Mouse (Mus musculus) hindlimb bud, embryonic 11.5 days (tissue): ENCODE measurements around the gene Ccn1.

Experiments
- DNase-seq: peaks from one replicate; pipeline ENCODE4 v3.0.0-alpha.2; 2012; ENCODE audit warnings: low read depth, low spot score; ENCODE audit errors: extremely low spot score

The Ccn1 gene

DNA sequence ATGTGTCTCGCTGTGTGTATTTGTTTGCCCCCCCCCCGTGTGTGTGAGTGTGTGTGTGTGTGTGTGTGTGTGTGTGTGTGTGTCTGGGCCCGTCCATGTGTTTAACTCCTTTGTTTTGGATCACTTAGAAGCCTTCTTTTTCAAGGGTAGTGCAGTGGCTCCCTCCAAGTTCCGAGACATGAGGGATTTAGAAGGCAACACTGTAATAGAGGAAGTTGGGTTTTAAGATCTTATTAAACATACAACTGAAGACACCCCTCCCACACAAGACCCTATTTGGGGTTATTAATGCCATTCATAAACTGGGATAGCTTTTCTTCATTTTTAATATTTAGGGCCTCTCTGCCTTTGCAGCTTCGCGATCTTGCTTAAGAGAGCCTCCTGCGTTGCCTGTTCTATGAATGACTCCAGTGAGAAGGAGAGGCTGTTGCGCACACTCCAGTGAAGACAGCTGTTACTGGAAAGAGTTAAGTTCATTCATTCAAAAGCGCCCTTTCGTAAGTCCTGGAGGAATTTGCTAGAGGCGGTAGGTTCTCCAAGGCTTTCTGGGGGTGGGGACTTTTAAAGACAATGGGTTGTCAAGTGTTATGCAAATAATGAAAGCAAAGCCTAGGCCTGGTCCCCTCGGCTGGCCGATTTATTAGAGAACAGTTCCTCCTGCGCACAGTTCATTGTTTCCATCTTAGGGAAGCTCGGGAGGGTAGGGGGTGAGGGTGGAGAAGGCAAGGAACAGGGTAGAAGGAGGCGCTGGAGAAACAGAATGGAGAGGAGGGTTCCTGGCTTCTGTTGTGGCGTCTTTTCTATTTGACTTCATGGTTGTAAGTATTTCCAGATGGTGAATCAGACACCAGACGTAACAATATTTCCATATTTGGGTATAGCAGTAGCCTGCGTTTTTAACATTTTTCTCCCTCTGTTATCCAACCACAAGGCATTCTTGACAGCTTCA lies 1.5 kb upstream of the Ccn1 start:
- no peak for DNase-seq

DNA sequence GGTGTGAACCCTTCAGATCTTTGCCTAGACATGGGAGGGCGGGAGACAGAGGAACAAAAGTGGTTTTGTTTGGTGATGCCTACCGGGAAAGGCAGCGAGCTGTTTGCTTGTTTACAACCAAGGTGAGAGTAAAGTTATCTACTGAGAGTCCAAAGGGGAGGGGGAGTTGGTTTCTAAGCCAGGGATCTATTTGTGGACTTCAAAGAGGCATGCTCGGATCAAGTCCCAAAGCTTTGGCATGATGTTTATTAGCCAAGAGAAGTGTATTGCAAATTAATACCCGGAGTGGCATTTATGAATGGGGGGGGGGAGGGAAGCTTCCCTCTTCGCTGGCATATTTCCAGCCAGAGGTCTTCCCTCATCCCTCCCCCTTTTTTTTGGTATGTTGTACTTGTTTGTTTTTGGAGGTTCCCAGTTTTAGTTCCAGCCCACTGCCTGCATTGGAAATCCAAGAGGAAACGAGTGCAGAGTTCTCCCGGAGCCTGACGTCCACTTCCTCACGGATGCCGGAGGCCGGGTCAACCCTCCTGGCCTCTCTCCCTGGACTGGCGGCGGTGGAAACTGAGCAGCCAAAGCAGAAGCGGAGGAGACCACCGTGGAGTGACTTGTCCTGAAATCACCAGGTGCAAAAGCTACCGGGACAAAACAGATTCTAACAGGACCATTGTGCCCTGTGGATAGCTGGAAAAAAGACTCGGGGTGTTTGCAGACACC lies 674 bp upstream of the Ccn1 start:
- no peak for DNase-seq

DNA sequence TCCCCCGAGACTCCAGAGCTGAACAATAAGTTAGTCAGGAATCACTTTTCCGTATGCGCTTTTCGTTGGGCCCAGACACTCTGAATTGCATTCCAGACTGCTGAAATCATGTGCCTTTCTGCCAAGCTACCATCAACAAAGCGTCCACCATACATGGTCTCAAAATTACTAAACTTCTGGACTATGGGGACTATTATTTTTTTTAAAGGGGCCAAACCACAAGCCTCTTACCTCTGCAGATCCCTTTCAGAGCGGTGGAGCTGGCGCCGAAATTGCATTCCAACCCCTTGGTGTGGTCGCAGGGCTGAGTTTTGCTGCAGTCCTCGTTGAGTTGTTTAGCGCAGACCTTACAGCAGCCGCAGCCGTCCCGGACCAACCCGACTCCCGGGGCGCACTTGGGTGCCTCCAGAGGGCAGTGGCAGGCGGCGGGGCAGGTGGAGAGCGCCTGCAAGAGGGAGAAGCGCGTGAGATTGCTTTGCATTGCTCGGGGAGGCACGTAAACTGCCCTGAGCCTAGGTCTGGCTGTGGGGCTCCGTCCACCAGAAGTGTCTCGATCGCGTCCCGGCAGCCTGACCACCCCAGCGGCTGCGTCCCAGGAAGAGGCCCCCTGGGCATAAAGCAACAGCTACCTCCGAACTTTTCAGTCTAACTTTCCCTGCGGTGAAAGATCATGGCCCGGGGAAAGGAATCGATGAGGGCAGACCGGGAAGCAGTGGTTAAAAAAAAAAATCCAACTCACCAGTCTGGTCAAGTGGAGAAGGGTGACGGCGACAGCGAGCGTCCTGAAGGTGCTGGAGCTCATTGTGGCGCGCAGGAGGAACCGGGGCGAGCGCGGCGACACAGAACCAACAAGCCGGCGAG lies 560 bp downstream of the Ccn1 start:
- DNase-seq = no peak

DNA sequence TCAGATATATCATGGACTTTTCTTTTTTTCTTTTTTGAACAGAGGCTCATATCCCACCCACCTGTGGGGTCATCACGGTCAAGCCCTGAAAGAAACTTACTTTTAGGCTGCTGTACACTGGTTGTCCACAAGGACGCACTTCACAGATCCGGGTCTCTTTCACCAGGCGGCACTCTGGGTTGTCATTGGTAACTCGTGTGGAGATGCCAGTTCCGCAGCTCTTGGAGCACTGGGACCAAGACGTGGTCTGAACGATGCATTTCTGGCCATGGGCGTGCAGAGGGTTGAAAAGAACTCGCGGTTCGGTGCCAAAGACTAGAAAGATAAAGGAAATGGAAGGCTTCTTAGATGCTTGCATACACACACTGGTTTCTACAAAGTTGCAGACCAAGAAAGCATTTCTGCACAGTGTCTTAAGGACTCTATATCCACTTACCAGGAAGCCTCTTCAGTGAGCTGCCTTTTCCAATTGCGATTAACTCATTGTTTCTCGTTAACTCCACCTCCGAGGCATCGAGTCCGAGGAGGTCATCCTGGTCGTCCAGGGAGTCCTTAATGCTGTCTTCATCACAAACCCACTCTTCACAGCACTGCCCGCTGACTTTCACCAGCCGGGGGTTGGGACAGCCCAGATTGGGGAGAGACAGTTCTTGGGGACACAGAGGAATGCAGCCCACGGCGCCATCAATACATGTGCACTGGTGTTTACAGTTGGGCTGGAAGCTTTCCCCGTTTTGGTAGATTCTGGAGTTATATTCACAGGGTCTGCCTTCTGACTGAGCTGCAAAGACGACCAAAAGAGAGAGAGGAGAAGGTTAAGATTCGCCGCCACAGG lies 1.5 kb downstream of the Ccn1 start:
- DNase-seq = no peak

DNA sequence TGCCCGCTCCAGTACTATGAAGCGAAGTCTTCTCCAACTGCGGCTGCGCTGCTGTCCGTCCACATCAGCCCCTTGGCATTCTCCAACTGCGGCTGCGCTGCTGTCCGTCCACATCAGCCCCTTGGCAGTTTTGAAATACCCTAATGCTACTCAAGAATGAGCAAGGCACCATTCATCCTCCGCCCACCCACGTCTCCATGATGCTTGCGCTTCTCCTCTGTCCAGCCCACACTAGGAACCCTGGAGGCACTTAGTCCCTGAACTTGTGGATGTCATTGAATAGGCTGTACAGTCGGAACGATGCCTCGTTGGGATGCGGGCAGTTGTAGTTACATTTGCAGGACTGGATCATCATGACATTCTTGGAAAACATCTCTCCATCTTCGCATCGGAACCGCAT lies 2.4 kb downstream of the Ccn1 start:
- DNase-seq = no peak

DNA sequence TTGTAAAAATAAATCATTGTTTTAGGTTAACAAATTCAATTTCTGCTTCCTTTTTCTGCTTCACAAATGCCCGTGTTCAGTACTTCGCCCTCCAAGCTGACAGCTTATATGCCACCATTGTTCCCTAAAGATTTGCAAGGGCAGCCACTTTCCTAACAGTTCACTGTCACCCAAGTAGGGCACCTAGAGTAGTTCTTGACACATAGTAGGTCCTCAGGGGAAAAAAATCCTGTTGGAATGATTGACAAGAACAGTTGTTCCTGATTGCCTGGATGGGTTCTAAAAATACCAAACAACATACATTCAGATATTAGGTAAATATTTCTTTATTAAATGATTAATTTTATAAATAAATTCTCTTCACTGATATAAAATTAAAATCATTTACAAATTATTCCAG lies 3.1 kb downstream of the Ccn1 start:
- no peak for DNase-seq

DNA sequence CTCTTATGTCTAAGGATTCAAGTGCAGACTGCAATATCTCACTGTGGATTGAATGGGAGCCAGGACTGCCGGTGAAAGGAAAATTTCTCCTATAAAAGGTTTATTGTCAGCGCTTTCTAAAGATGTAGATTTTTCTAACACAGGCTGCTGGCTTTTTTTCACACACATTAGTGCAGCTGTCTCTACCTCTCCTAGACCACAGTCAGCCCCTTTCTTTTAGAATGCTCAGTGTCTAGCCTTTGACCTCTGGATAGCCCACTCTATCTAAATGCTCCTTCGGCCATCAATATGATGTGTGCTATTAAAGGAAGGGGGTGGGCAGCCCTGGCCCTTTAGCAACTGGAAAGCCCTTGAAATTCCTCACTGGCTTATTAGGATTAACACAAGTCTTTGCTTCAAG lies 3.8 kb downstream of the Ccn1 start:
- no peak for DNase-seq

DNA sequence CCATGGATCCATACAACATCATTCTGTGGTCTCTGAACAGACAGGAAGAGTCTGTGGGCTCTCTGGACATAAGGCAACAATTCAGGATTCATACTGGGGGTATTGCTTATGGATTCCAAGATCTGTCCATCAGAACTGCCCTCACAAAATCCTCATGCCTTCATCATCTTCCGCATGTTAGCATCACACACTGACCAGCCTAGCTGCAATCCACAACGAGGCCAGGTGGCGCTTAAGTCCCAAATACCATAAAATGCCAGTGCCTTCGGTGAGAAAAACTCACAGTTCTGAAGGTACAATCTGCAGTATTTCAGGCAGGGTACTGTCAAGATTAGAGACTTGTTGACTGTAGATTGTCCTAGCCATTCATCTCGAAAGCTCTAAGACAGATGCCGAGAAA lies 4.3 kb downstream of the Ccn1 start:
- DNase-seq = no peak

DNA sequence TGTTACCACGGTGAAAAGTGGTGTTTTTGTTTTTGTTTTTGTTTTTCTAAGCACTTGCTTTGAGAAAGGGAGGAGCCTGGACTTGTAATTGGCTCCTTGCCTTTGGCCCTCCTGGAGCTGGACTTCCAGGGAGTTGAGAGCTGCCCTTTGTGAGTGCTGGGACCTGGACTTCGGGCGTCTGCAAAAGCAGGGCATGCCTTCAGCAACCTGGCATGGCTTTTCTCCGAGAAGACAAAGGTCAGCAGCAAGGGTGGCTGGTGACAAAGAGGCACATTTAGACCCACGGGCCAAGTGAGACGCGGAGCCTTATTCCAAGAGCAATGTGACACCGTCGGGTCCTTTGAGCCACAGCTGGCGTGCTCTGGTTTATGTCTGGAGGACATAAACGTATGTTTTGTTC lies 6.9 kb downstream of the Ccn1 start:
- DNase-seq = no peak

DNA sequence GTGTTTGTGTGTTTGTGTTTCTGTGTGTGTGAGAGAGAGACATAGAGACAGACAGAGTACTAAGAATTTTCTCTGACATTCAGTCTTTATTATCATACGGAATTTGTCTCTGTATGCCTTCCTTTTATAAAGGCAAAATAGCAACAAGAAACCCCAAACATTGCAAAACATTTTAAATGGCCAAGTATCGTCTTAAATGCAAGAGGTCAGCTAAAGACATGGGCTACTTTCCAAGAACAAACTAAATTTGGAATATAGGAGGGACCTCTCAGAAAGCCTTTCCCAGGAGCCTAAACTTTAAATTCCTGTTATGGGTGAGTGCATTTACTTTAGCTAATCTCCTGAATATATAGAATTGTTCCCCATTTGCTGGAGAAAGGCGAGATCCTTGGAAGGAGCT lies 7.9 kb downstream of the Ccn1 start:
- no peak for DNase-seq

DNA sequence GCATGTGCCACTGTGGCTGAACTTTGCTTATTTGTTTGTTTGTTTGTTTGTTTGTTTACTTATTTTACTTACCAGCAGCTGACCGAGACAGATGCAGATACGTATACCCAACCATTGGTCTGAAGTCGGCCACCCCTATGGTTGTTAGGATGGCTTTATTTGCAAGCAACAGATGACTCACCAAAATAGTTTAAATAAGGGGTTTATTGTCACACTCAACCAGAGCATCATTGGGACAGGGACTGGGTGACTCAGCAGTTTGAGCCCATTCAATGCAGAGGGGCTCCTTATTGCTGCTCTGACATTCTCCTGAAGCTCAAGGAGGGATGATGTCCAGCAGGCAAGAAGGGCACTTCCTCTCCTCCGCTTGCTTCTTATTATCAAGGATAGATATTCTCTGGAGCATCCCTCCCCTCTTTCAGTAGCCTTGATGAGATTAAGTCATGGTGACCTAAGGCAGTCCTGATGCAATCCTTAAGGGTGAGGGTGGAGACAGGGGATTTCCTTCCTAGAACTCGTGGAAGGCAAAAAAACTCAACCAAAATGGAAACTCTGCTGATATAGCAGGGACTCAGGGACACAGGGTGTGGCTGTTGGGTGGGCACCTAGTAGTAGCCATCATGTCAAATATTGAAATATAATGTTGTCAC lies 8.6 kb downstream of the Ccn1 start:
- no peak for DNase-seq

DNA sequence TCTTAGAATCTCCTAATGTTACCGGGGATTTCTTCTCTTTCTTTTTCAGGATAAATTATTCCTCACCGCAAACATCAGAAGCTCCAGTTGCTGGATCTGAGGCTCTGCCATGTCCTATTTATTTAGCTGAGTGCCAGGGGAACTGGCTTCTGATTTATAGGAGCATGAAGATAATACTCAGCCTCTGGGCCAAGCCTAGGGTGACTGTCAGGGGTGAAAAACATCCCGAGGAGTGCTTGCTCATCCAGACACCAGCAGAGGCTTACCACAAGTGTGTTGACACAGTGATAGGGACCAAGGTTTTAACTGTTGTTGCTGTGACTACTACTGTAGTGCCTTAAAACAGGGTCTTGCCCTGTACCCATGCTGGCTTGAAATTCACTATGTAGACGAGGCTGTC lies 9.2 kb downstream of the Ccn1 start:
- DNase-seq = no peak

DNA sequence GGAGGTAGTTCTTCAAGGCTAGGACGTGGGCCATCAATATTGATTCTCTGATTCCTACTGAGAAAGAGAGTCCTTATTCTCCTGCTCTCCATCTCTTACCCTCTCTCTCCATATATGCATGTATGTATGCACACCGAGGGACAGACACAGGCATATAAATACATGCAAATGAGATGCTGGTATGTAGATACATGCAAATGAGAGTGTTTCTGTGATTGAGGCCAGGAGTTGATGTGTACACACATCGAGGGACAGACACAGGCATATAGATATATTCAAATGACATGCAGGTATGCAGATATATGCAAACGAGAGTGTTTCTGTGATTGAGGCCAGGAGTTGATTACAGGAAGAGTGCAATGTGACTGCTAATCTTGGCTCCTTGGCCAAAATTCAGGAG lies 9.6 kb downstream of the Ccn1 start:
- no peak for DNase-seq

DNA sequence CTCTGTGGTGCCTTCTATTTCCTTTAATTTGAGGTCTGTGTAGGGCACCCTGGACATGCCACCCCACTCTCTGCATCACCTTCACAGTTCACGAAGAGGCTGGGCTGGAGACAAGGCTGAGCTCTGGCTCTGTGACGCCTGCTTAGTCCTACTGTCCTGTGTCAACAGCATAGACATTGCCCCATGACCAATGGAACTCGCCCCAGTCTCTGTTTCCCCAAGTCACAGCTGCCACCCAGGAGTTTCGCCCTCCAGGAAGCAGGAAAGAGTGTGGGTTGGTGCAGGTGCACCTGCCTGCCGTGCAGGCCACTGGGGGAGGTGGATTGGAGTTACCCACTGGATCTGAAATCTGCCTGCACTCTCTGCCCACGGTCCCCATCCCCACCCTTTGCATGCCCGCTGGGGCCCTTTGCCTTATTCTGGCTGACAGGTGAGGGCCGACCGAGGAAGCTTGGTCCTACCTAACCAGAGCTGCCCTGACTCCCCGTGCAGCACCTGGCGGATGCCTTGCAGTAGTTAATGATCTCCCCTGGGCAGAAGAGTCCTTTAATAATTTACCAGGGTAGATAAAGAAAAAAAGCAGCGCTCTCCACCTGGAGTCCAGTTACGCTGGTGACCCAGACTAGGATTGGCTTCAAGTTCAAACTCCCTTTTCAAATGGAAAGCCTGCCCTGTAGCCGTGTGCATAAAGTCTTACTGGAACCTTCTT lies 15.6 kb downstream of the Ccn1 start:
- DNase-seq = no peak

DNA sequence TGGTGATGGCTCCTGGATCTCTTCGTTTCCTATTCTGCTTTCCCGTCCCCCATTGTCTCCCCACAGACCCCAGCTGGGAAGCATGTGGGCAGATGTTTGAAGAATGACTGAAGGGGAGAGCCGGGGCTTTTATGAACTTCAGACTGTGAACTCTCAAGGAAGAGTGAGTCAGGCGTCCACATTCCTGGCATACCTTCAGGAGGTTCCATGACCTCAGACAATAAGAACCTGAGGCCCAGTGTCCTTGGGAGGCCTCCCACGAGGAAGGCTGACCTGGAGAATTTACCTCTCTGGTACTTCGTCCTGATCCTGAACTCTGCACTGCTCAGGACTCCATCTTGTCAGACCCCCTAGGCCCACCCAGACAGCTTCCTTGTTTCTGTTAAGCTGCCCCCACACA lies 16.9 kb downstream of the Ccn1 start:
- no peak for DNase-seq

DNA sequence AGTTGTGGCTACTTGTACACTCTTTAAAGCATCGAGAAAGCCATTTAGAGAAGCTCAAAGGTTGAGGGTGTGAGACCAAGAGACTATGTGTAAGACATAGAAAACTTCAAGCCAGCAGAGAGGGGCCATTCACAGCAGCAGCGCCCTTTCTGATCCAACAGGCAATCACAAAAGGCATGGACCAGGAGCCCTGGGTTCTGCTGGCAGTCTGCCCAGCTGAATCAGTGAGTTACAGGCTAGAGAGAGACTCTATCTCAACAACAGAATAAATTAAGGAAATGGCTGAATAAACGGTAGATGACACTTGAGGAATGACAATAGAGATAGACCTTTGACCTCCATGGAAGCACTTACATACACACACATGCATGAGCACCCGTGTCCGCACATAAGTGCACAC lies 21.1 kb downstream of the Ccn1 start:
- DNase-seq = no peak

DNA sequence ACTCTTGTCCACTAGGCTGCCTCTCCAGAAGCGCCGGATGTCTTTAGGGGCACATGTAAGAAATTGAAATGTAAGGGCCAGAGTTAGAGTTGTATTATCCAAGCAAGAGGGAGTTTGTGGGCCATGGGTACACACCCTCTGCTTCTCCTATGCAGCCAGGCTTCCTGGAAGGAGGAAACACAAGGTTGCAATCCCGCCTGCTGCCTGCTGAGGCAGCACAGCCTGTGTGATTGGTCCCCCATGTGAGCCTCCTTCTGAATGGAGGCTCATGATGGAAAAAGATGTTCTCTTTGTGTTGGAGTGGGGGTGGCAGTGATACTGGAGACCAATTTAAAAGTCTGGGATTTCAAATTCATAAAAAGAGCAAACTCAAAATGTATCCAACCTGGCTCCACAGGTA lies 22.0 kb downstream of the Ccn1 start:
- no peak for DNase-seq

DNA sequence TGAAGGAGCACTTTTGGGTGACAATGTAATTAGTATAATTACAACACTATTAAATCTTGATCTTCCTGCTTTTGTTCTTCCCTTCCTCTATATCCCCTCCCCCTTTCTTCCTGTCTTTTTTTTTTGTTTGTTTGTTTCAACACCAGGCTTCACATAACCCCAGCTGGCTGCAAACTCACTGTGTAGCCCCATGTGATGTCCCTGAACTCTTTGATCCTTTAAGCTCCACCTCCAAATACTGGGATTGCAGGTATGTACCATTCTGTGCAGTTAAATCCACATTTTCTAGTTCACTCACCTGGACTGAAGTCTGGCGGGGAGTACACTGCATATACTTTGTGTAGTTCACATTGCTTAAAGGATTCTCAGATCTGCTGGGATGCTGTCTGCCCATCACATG lies 23.7 kb downstream of the Ccn1 start:
- DNase-seq = no peak

DNA sequence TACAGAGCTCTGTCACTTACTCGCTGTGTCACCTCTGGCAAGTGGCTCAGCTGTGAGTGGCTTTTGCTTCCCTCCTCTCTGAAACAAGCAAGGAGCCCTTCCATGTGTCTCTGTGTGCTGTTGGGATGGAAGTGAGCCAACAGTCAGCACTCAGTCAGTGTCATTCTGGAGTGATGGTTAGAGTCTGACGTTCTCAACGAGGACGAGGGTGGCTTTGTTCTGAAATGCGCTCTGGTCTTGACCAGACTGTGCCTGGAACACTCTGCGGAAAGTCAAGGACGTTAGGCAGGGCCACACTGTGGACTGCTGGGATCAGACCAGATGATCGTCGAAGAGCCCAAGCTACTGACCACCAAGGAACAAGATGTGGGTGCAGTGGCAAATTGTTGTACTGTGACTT lies 24.2 kb downstream of the Ccn1 start:
- DNase-seq = no peak

DNA sequence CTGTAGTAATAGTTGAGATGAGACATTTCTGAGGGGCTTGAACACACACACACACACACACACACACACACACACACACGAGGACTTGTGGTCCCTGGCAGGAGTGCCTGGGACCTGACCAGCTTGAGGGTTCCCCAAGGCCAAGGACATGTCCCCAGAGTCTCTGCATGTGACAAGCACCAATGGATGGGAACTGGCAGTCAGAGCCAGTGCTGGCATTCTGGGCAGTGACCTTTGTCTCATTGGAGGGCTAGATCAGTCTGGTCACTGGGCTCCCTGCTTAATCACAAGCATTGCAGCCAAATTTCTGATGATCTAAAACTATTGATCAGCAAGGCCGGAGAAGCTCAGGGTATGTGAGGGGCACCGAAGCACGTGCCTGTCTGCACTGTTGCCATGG lies 25.0 kb downstream of the Ccn1 start:
- DNase-seq = no peak
